Mouse (Mus musculus) lung, postnatal 0 days (tissue): ENCODE results near the gene Klrb1.

ENCODE experiments used
- CTCF ChIP-seq: IDR thresholded peaks from 2 replicates; pipeline ENCODE4 v1.5.1; 2016; ENCODE audit warnings: antibody characterized with exemption, mild to moderate bottlenecking
- EP300 ChIP-seq: IDR thresholded peaks from 2 replicates; pipeline ENCODE4 v1.6.1; 2016; ENCODE audit warnings: antibody characterized with exemption, mild to moderate bottlenecking, control low read depth

DNA sequence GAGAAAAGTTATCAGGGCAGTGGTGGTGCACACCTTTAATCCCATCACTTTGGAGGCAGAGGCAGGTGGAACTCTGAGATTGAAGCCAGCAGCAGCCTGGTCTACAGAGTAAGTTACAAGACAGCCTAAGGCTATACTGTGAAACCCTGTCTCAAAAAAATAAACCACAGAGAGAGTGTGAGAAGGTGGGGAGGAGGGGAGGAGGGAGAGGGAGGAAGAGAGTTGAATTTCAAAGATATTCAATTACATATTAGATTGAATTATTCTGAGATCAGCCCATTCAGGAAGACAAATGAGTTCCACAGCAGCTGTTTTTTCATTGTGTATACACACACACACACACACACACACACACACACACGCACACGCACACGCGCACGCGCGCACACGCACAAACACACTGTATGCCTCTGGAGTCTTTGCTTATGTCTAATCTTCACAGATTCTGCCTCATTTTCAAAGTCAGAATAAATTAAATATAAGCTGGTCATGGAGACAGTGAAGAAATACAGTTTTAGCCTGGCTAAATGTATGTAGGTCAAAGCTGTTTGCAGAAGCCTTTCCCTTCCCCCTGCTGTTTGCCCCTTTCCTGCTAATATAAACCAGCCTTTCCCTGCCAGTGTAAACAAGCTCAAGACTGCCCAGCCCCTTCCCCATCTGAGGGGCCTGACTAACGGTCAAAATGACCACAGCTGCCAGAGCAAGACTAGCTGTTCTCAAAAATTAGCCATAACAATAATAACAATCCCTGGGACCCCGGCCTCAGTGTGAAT is 46.8 kb upstream of the Klrb1 start:
- TF ChIP-seq CTCF (no peak), EP300 (no peak)
